Mouse (Mus musculus) CD4-positive, CD25-positive, alpha-beta regulatory T cell, adult 2 months (primary cell): ENCODE data around the gene Rpl7a.
"Not testable (repeated sequence)": the region's sequence is repeated elsewhere in the genome, so short reads cannot be mapped to it uniquely, and the experiment has no call there.

Experiments
- DNase-seq: peaks from one replicate; pipeline ENCODE4 v3.0.0-alpha.2; 2012; ENCODE audit warnings: low read depth, low spot score

Gene Rpl7a

GRCm38 (mm10) chr2:26910124-26910993 lies at the start of gene Rpl7a, which contains the start of gene Med22:
Rpl7a (plus strand) TSS chr2:26910764.
Med22 (minus strand) TSS chr2:26910677.
- DNase-seq, result peak; percentile 99

- no peak for DNase-seq
These were observed 47.7 kb upstream of the Rpl7a start for GRCm38 (mm10) chr2:26862856-26863255.

- DNase-seq, result no peak
These were observed 45.7 kb upstream of the Rpl7a start, which contains the start of gene Abo for GRCm38 (mm10) chr2:26864879-26865278. Abo (minus strand) TSS chr2:26864979.

GRCm38 (mm10) chr2:26870666-26871065 lies 39.9 kb upstream of the Rpl7a start:
- no peak for DNase-seq

GRCm38 (mm10) chr2:26878571-26878970 lies 32.0 kb upstream of the Rpl7a start:
- DNase-seq, result no peak

- DNase-seq, result not testable (repeated sequence)
These were observed 25.0 kb upstream of the Rpl7a start for GRCm38 (mm10) chr2:26885541-26885940.

- DNase-seq, result not testable (repeated sequence)
These were observed 24.4 kb upstream of the Rpl7a start for GRCm38 (mm10) chr2:26886170-26886569.

GRCm38 (mm10) chr2:26895898-26896297 lies 14.7 kb upstream of the Rpl7a start:
- DNase-seq, result no peak

- DNase-seq, result no peak
These were observed 9.8 kb upstream of the Rpl7a start for GRCm38 (mm10) chr2:26900731-26901130.

GRCm38 (mm10) chr2:26901834-26902400 lies 8.6 kb upstream of the Rpl7a start:
- DNase-seq, result no peak

GRCm38 (mm10) chr2:26902467-26903220 lies 7.9 kb upstream of the Rpl7a start, which contains the start of gene Surf6:
Surf6 (minus strand) TSS chr2:26902879.
- DNase-seq, result peak; percentile 98

GRCm38 (mm10) chr2:26903311-26903710 lies 7.3 kb upstream of the Rpl7a start:
- DNase-seq, result no peak

- no peak for DNase-seq
These were observed 4.6 kb upstream of the Rpl7a start for GRCm38 (mm10) chr2:26905936-26906335.

- DNase-seq, result no peak
These were observed 4.1 kb upstream of the Rpl7a start for GRCm38 (mm10) chr2:26906431-26906830.

- peak; percentile 73 for DNase-seq
These were observed 3.5 kb upstream of the Rpl7a start for GRCm38 (mm10) chr2:26907109-26907508.

GRCm38 (mm10) chr2:26908710-26909386 lies 1.7 kb upstream of the Rpl7a start:
- DNase-seq, result peak; percentile 41

- DNase-seq, result no peak
These were observed 1.2 kb upstream of the Rpl7a start for GRCm38 (mm10) chr2:26909387-26909784.

- peak; percentile 71 for DNase-seq
These were observed 616 bp downstream of the Rpl7a start for GRCm38 (mm10) chr2:26910994-26911765.

- DNase-seq, result no peak
These were observed 1.7 kb downstream of the Rpl7a start for GRCm38 (mm10) chr2:26912253-26912770.

- no peak for DNase-seq
These were observed 3.0 kb downstream of the Rpl7a start for GRCm38 (mm10) chr2:26913416-26914147.
